Comparison of ENCODE assay signal across 11 mouse cellular contexts in genomic region chr1:151103522-151104037, GRCm38 (mm10).
DNase-seq lines count a peak whose midpoint lies in the region; ATAC-seq and TF ChIP-seq lines count a peak whose summit lies in the region.
"Had no signal": no experiment of that assay in that cellular context is flagged by ENCODE, and none has a peak within 500 bp of the region (broad histone marks: within the 10 kb centered on the region; RNA-seq: fewer than 3 reads in every experiment).

No protein-coding gene starts in this region.

- H3K27ac ChIP-seq in hindbrain, embryonic 15.5 days (replicated peaks) = no peak overlapping the region
- no peak overlapping the region for H3K27ac ChIP-seq in hindbrain, embryonic 11.5 days (ENCODE audit: low read depth, low read length)
- no peak overlapping the region for H3K27ac ChIP-seq in stomach, embryonic 14.5 days (ENCODE audit: low read length)
- no peak overlapping the region for H3K27ac ChIP-seq in stomach, postnatal 0 days (replicated peaks)
- peak overlapping the region; percentile 69 for H3K27ac ChIP-seq in heart, embryonic 15.5 days
- H3K27ac ChIP-seq: midbrain, embryonic 12.5 days had no signal

- no peaks in the 10 kb centered on the region for H3K36me3 ChIP-seq in hindbrain, embryonic 15.5 days
- H3K36me3 ChIP-seq in hindbrain, embryonic 11.5 days (ENCODE audit: control insufficient read depth, insufficient read depth, low read length) = no peaks in the 10 kb centered on the region
- no peaks in the 10 kb centered on the region for H3K36me3 ChIP-seq in stomach, embryonic 14.5 days (ENCODE audit: control insufficient read depth, insufficient read depth, low read length)
- no peaks in the 10 kb centered on the region for H3K36me3 ChIP-seq in stomach, postnatal 0 days (ENCODE audit: control insufficient read depth, insufficient read depth, low read length)
- no peaks in the 10 kb centered on the region for H3K36me3 ChIP-seq in heart, embryonic 15.5 days
- H3K36me3 ChIP-seq: midbrain, embryonic 12.5 days had no signal

- H3K4me3 ChIP-seq in hindbrain, embryonic 15.5 days = no peak overlapping the region
- no peak overlapping the region for H3K4me3 ChIP-seq in hindbrain, embryonic 11.5 days (ENCODE audit: low read depth, low read length)
- no peak overlapping the region for H3K4me3 ChIP-seq in stomach, embryonic 14.5 days (ENCODE audit: low read depth, low read length)
- no peak overlapping the region for H3K4me3 ChIP-seq in stomach, postnatal 0 days (ENCODE audit: low read depth, low read length)
- no peak overlapping the region for H3K4me3 ChIP-seq in heart, embryonic 15.5 days
- H3K4me3 ChIP-seq: midbrain, embryonic 12.5 days had no signal

- intact Hi-C loops in left cerebral cortex, postnatal 4 days (cut with DNase I) = no loop called here
- intact Hi-C loops in gastrocnemius, postnatal 36 days (cut with DNase I) = no loop called here

- peak; percentile 15; the same call in 1 of the 2 replicates for ATAC-seq in hindbrain, embryonic 15.5 days (ENCODE audit: low FRiP score, low read depth)
- ATAC-seq in hindbrain, embryonic 11.5 days (ENCODE audit: low FRiP score) = no peak
- no peak for ATAC-seq in stomach, embryonic 14.5 days (ENCODE audit: insufficient number of reproducible peaks, insufficient read depth, low FRiP score, low read depth)
- ATAC-seq in stomach, postnatal 0 days (ENCODE audit: low FRiP score, low TSS enrichment) = no peak
- no peak for ATAC-seq in heart, embryonic 15.5 days (replicated peaks; ENCODE audit: insufficient number of reproducible peaks, insufficient read depth, low FRiP score, low read depth)

- no peak for TF ChIP-seq CTCF in stomach, postnatal 0 days (IDR thresholded peaks at IDR 0.05; ENCODE audit: low read depth)

- peak overlapping the region; percentile 14; the same call in 1 of the 2 replicates for H3K4me2 ChIP-seq in hindbrain, embryonic 15.5 days
- H3K4me2 ChIP-seq in hindbrain, embryonic 11.5 days (replicated peaks; ENCODE audit: low read depth, low read length) = no peak overlapping the region
- 0 out of 2 replicates have a peak overlapping the region, but pooled peaks have one; percentile 33 for H3K4me2 ChIP-seq in stomach, embryonic 14.5 days (replicated peaks; ENCODE audit: low read depth, low read length)
- H3K4me2 ChIP-seq in stomach, postnatal 0 days (replicated peaks; ENCODE audit: low read depth) = no peak overlapping the region
- H3K4me2 ChIP-seq in heart, embryonic 15.5 days = no peak overlapping the region
- H3K4me2 ChIP-seq: midbrain, embryonic 12.5 days had no signal

- H3K9ac ChIP-seq in hindbrain, embryonic 15.5 days = no peak overlapping the region
- H3K9ac ChIP-seq in hindbrain, embryonic 11.5 days (ENCODE audit: low read depth, low read length) = no peak overlapping the region
- H3K9ac ChIP-seq in stomach, embryonic 14.5 days (replicated peaks; ENCODE audit: low read depth, low read length) = no peak overlapping the region
- H3K9ac ChIP-seq in stomach, postnatal 0 days (ENCODE audit: low read length) = no peak overlapping the region
- H3K9ac ChIP-seq in heart, embryonic 15.5 days = no peak overlapping the region
- H3K9ac ChIP-seq: midbrain, embryonic 12.5 days had no signal

- H3K4me1 ChIP-seq in hindbrain, embryonic 15.5 days (replicated peaks) = peaks cover 9% of the 10 kb centered on the region; the same call in 1 of the 2 replicates
- no peaks in the 10 kb centered on the region for H3K4me1 ChIP-seq in hindbrain, embryonic 11.5 days (replicated peaks; ENCODE audit: control insufficient read depth, insufficient read depth, low read length)
- H3K4me1 ChIP-seq in stomach, embryonic 14.5 days (ENCODE audit: control insufficient read depth, insufficient read depth, low read length) = peaks cover 13% of the 10 kb centered on the region
- no peaks in the 10 kb centered on the region for H3K4me1 ChIP-seq in stomach, postnatal 0 days (replicated peaks; ENCODE audit: control insufficient read depth, insufficient read depth)
- H3K4me1 ChIP-seq in heart, embryonic 15.5 days (replicated peaks) = peaks cover 14% of the 10 kb centered on the region
- H3K4me1 ChIP-seq: midbrain, embryonic 12.5 days had no signal

- no peak for TF ChIP-seq EP300 in stomach, postnatal 0 days (optimal IDR thresholded peaks at IDR 0.05)

- 63% methylated on average over 6 of the region's 6 CpGs for WGBS in hindbrain, embryonic 15.5 days
- 83% methylated on average over 6 of the region's 6 CpGs for WGBS in hindbrain, embryonic 11.5 days
- WGBS in stomach, embryonic 14.5 days = 37% methylated on average over 6 of the region's 6 CpGs
- 47% methylated on average over 6 of the region's 6 CpGs for WGBS in stomach, postnatal 0 days
- WGBS in heart, embryonic 15.5 days = 48% methylated on average over 6 of the region's 6 CpGs

- H3K9me3 ChIP-seq in hindbrain, embryonic 15.5 days = no peaks in the 10 kb centered on the region
- no peaks in the 10 kb centered on the region for H3K9me3 ChIP-seq in hindbrain, embryonic 11.5 days (ENCODE audit: control insufficient read depth, low read length)
- H3K9me3 ChIP-seq in stomach, embryonic 14.5 days (ENCODE audit: control insufficient read depth, low read depth, low read length) = no peaks in the 10 kb centered on the region
- no peaks in the 10 kb centered on the region for H3K9me3 ChIP-seq in stomach, postnatal 0 days (ENCODE audit: control insufficient read depth, low read length)
- H3K9me3 ChIP-seq in heart, embryonic 15.5 days (replicated peaks) = no peaks in the 10 kb centered on the region
- H3K9me3 ChIP-seq: midbrain, embryonic 12.5 days had no signal

- no peak for DNase-seq in hindbrain, embryonic 11.5 days (ENCODE audit: low spot score)
- DNase-seq in stomach, postnatal 0 days (ENCODE audit: low spot score) = no peak
- no peak for DNase-seq in cerebellum, postnatal 14 days
- DNase-seq in left cerebral cortex, postnatal 4 days = no peak
- DNase-seq in gastrocnemius, postnatal 36 days = no peak
- DNase-seq: cerebellum, adult 11-12 months; thymus, postnatal 4 days had no signal

- H3K27me3 ChIP-seq in hindbrain, embryonic 15.5 days = no peaks in the 10 kb centered on the region
- no peaks in the 10 kb centered on the region for H3K27me3 ChIP-seq in hindbrain, embryonic 11.5 days (ENCODE audit: control insufficient read depth, insufficient read depth, low read length)
- H3K27me3 ChIP-seq in stomach, embryonic 14.5 days (ENCODE audit: control insufficient read depth, insufficient read depth, low read length) = no peaks in the 10 kb centered on the region
- H3K27me3 ChIP-seq in stomach, postnatal 0 days (ENCODE audit: control insufficient read depth, insufficient read depth, low read length) = no peaks in the 10 kb centered on the region
- H3K27me3 ChIP-seq in heart, embryonic 15.5 days = no peaks in the 10 kb centered on the region
- H3K27me3 ChIP-seq: midbrain, embryonic 12.5 days had no signal

Comparison
In these comparisons a context has a peak if more than half of its experiments do, and no peak if none do; other contexts are left out.
1. H3K4me2 ChIP-seq: peak in hindbrain, embryonic 15.5 days (single experiment) and stomach, embryonic 14.5 days (single experiment); none in hindbrain, embryonic 11.5 days (single experiment), stomach, postnatal 0 days (single experiment) and heart, embryonic 15.5 days (single experiment).